Mouse (Mus musculus): Measurements from ENCODE around the gene Hydin.

DNA sequence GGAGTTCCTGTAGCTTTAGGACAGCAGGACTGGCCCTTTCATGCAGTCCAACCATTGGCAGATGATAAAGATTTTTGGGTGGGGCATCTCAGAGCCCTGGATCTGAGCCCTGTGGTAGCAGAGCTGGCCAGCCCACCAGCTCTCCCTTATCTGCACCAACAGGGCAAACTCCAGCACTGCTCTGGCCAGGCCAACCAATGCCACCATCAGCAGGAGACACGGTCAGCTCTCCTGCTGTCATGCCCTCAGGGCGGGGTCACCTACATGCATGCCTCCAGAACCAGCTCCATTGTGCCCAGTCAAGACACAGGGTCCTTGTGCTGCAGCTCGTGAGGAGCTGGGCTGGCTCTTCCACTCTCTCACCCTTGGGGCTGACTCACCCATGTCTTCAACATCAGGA, 349.0 kb downstream of the Hydin start:
- TF ChIP-seq POLR2A (IDR thresholded peaks at IDR 0.05; ENCODE audit: borderline replicate concordance, extremely low read depth, insufficient read depth, insufficient read length, poor library complexity, severe bottlenecking) (no peak), CTCF (IDR thresholded peaks at IDR 0.05; ENCODE audit: borderline replicate concordance, extremely low read depth, insufficient read depth, insufficient read length) (no peak)

Data from brain, embryonic 14.5 days (tissue).